ENCODE assay signal across 27 mouse cellular contexts in genomic region chr11:6890450-6890849, GRCm38 (mm10). TPM values are rescaled to one million over a fixed set of nuclear protein-coding genes. Genes with fewer than 3 reads are reported as not detected.
DNase-seq lines count a peak whose midpoint lies in the region; ATAC-seq and TF ChIP-seq lines count a peak whose summit lies in the region.
"Had no signal": no experiment of that assay in that cellular context is flagged by ENCODE, and none has a peak within 500 bp of the region (broad histone marks: within the 10 kb centered on the region; RNA-seq: fewer than 3 reads in every experiment).

No protein-coding gene starts in this region.

- 0 out of 2 replicates have a peak, but pooled peaks cover 3% of the 10 kb centered on the region for H3K4me1 ChIP-seq in hindbrain, postnatal 0 days (ENCODE audit: insufficient read depth, low read length)
- H3K4me1 ChIP-seq in hindbrain, embryonic 14.5 days (replicated peaks; ENCODE audit: control insufficient read depth, insufficient read depth, low read length), result no peaks in the 10 kb centered on the region
- no peaks in the 10 kb centered on the region for H3K4me1 ChIP-seq in midbrain, embryonic 15.5 days
- H3K4me1 ChIP-seq in midbrain, embryonic 14.5 days (ENCODE audit: control insufficient read depth, insufficient read depth, low read length), result no peaks in the 10 kb centered on the region
- H3K4me1 ChIP-seq in kidney, embryonic 15.5 days, result peaks cover 7% of the 10 kb centered on the region
- H3K4me1 ChIP-seq: heart, embryonic 10.5 days; intestine, embryonic 15.5 days had no signal

- DNase-seq in cerebellum, adult 9-11 months, result peak; percentile 44
- DNase-seq in cerebellum, postnatal 4 days (ENCODE audit: low spot score in 2 of 2), result no peak
- no peak for DNase-seq in hindbrain, postnatal 0 days (ENCODE audit: low spot score)
- DNase-seq in hindbrain, embryonic 14.5 days (ENCODE audit: low spot score), result no peak
- DNase-seq in midbrain, embryonic 14.5 days, result no peak
- DNase-seq: adrenal gland, adult 8-10 months; adrenal gland, postnatal 36 days; embryo, embryonic 11 days; gastrocnemius, postnatal 10 days; heart, adult 18-20 months; heart, postnatal 10 days; heart, postnatal 4 days; kidney, adult 18-20 months had no signal

- H3K36me3 ChIP-seq in hindbrain, postnatal 0 days (ENCODE audit: insufficient read depth, low read length), result no peaks in the 10 kb centered on the region
- H3K36me3 ChIP-seq in hindbrain, embryonic 14.5 days (replicated peaks; ENCODE audit: control insufficient read depth, insufficient read depth), result no peaks in the 10 kb centered on the region
- no peaks in the 10 kb centered on the region for H3K36me3 ChIP-seq in midbrain, embryonic 15.5 days (replicated peaks)
- no peaks in the 10 kb centered on the region for H3K36me3 ChIP-seq in midbrain, embryonic 14.5 days (ENCODE audit: control insufficient read depth, insufficient read depth, low read length)
- no peaks in the 10 kb centered on the region for H3K36me3 ChIP-seq in kidney, embryonic 15.5 days
- H3K36me3 ChIP-seq: embryonic facial prominence, embryonic 15.5 days; forebrain, embryonic 10.5 days; forebrain, embryonic 15.5 days; heart, embryonic 10.5 days; intestine, embryonic 15.5 days had no signal

- ATAC-seq in hindbrain, postnatal 0 days, result no peak
- no peak for ATAC-seq in hindbrain, embryonic 14.5 days (ENCODE audit: low FRiP score)
- ATAC-seq in midbrain, embryonic 15.5 days (replicated peaks), result 0 out of 2 replicates have a peak, but pooled peaks have one; percentile 25
- no peak for ATAC-seq in midbrain, embryonic 14.5 days (ENCODE audit: low FRiP score, low TSS enrichment)
- no peak for ATAC-seq in kidney, embryonic 15.5 days (replicated peaks; ENCODE audit: low FRiP score)
- ATAC-seq: intestine, embryonic 15.5 days had no signal

- no peaks in the 10 kb centered on the region for H3K27me3 ChIP-seq in hindbrain, postnatal 0 days (ENCODE audit: insufficient read depth, low read length)
- no peaks in the 10 kb centered on the region for H3K27me3 ChIP-seq in hindbrain, embryonic 14.5 days (ENCODE audit: control insufficient read depth, insufficient read depth, low read length)
- H3K27me3 ChIP-seq in midbrain, embryonic 15.5 days (replicated peaks), result no peaks in the 10 kb centered on the region
- H3K27me3 ChIP-seq in midbrain, embryonic 14.5 days (ENCODE audit: control insufficient read depth, insufficient read depth, low read length), result no peaks in the 10 kb centered on the region
- no peaks in the 10 kb centered on the region for H3K27me3 ChIP-seq in kidney, embryonic 15.5 days
- H3K27me3 ChIP-seq: embryonic facial prominence, embryonic 15.5 days; forebrain, embryonic 15.5 days; intestine, embryonic 15.5 days had no signal

- 70% methylated on average over 5 of the region's 5 CpGs for WGBS in hindbrain, postnatal 0 days
- WGBS in hindbrain, embryonic 14.5 days, result 77% methylated on average over 5 of the region's 5 CpGs
- WGBS in midbrain, embryonic 15.5 days, result 69% methylated on average over 5 of the region's 5 CpGs
- WGBS in midbrain, embryonic 14.5 days, result 74% methylated on average over 5 of the region's 5 CpGs
- 72% methylated on average over 5 of the region's 5 CpGs for WGBS in kidney, embryonic 15.5 days

- no peaks in the 10 kb centered on the region for H3K9me3 ChIP-seq in hindbrain, postnatal 0 days (ENCODE audit: low read length)
- no peaks in the 10 kb centered on the region for H3K9me3 ChIP-seq in hindbrain, embryonic 14.5 days (ENCODE audit: control insufficient read depth, low read length)
- H3K9me3 ChIP-seq in midbrain, embryonic 15.5 days, result no peaks in the 10 kb centered on the region
- no peaks in the 10 kb centered on the region for H3K9me3 ChIP-seq in midbrain, embryonic 14.5 days (ENCODE audit: control insufficient read depth, low read length)
- H3K9me3 ChIP-seq in kidney, embryonic 15.5 days (replicated peaks), result no peaks in the 10 kb centered on the region
- H3K9me3 ChIP-seq: embryonic facial prominence, embryonic 15.5 days; forebrain, embryonic 10.5 days; forebrain, embryonic 15.5 days; heart, embryonic 10.5 days; intestine, embryonic 15.5 days had no signal

- H3K27ac ChIP-seq in hindbrain, postnatal 0 days, result 0 out of 2 replicates have a peak overlapping the region, but pooled peaks have one; percentile 45
- H3K27ac ChIP-seq in hindbrain, embryonic 14.5 days, result no peak overlapping the region
- no peak overlapping the region for H3K27ac ChIP-seq in midbrain, embryonic 15.5 days
- no peak overlapping the region for H3K27ac ChIP-seq in midbrain, embryonic 14.5 days (replicated peaks; ENCODE audit: low read depth, low read length)
- no peak overlapping the region for H3K27ac ChIP-seq in kidney, embryonic 15.5 days
- H3K27ac ChIP-seq: embryonic facial prominence, embryonic 15.5 days; forebrain, embryonic 10.5 days; heart, embryonic 10.5 days; intestine, embryonic 15.5 days had no signal

- no peak overlapping the region for H3K4me3 ChIP-seq in hindbrain, postnatal 0 days (ENCODE audit: low read length)
- H3K4me3 ChIP-seq in hindbrain, embryonic 14.5 days (replicated peaks; ENCODE audit: low read length), result no peak overlapping the region
- H3K4me3 ChIP-seq in midbrain, embryonic 15.5 days, result no peak overlapping the region
- H3K4me3 ChIP-seq in midbrain, embryonic 14.5 days (replicated peaks; ENCODE audit: low read depth, low read length), result no peak overlapping the region
- no peak overlapping the region for H3K4me3 ChIP-seq in kidney, embryonic 15.5 days (replicated peaks)
- H3K4me3 ChIP-seq: embryonic facial prominence, embryonic 15.5 days; erythroblast, embryonic 14.5 days; forebrain, embryonic 10.5 days; forebrain, embryonic 15.5 days; heart, embryonic 10.5 days; intestine, embryonic 15.5 days had no signal

- H3K9ac ChIP-seq in hindbrain, postnatal 0 days (replicated peaks; ENCODE audit: low read length), result no peak overlapping the region
- H3K9ac ChIP-seq in hindbrain, embryonic 14.5 days, result no peak overlapping the region
- no peak overlapping the region for H3K9ac ChIP-seq in midbrain, embryonic 15.5 days
- no peak overlapping the region for H3K9ac ChIP-seq in midbrain, embryonic 14.5 days (replicated peaks; ENCODE audit: low read length)
- H3K9ac ChIP-seq in kidney, embryonic 15.5 days, result no peak overlapping the region
- H3K9ac ChIP-seq: embryonic facial prominence, embryonic 15.5 days; forebrain, embryonic 15.5 days; intestine, embryonic 15.5 days had no signal

- no peak for TF ChIP-seq CTCF in hindbrain, postnatal 0 days (IDR thresholded peaks at IDR 0.05; ENCODE audit: low read depth)

- H3K4me2 ChIP-seq in hindbrain, postnatal 0 days (ENCODE audit: low read depth, low read length), result no peak overlapping the region
- no peak overlapping the region for H3K4me2 ChIP-seq in hindbrain, embryonic 14.5 days (replicated peaks)
- no peak overlapping the region for H3K4me2 ChIP-seq in midbrain, embryonic 15.5 days
- H3K4me2 ChIP-seq in midbrain, embryonic 14.5 days (ENCODE audit: low read length), result no peak overlapping the region
- H3K4me2 ChIP-seq in kidney, embryonic 15.5 days, result no peak overlapping the region
- H3K4me2 ChIP-seq: embryonic facial prominence, embryonic 15.5 days; forebrain, embryonic 15.5 days; intestine, embryonic 15.5 days had no signal

RNA-seq across cellular contexts. Expression of gene Gm11983, which starts 53.0 kb away (rescaled TPM):
- total RNA-seq in hindbrain, postnatal 0 days (2014; rRNA removed), result not detected in 2 replicates
- not detected in 2 replicates for polyA plus RNA-seq in hindbrain, postnatal 0 days (2015; fragmentation: Nextera tagmentation; extraction: Ambion mirVana)
- polyA plus RNA-seq in hindbrain, embryonic 14.5 days (2014; fragmentation: Nextera tagmentation; extraction: Ambion mirVana), result not detected in 2 replicates
- polyA plus RNA-seq in midbrain, embryonic 15.5 days (2015; fragmentation: Nextera tagmentation; extraction: Ambion mirVana), result not detected in 2 replicates
- polyA plus RNA-seq in midbrain, embryonic 14.5 days (2014; fragmentation: Nextera tagmentation; extraction: Ambion mirVana), result not detected in 2 replicates
- polyA plus RNA-seq in kidney, embryonic 15.5 days (2015; fragmentation: Nextera tagmentation; extraction: Ambion mirVana), result not detected in 2 replicates
- total RNA-seq: adrenal gland, adult 8-10 months; adrenal gland, postnatal 36 days; common myeloid progenitor, adult 5-6 weeks; ES-E14; gastrocnemius, postnatal 10 days; gastrocnemius, postnatal 4 days; heart, adult 18-20 months; heart, postnatal 10 days; heart, postnatal 4 days had no signal
- polyA plus RNA-seq: brain, embryonic 14.5 days; embryonic facial prominence, embryonic 11.5 days; embryonic facial prominence, embryonic 15.5 days; erythroblast, embryonic 14.5 days; forebrain, embryonic 10.5 days; forebrain, embryonic 15.5 days; heart, embryonic 10.5 days; heart, embryonic 14.5 days; intestine, embryonic 15.5 days had no signal
